Mouse (Mus musculus) midbrain, embryonic 14.5 days (tissue): Measurements from ENCODE around the gene Prss42. TPM values are rescaled to one million over a fixed set of nuclear protein-coding genes. Genes with fewer than 3 reads are reported as not detected.

ENCODE experiments used
- ATAC-seq: fragments of 200-750 bp; cut with Nextera tagmentation; 2 replicates; pipeline ENCODE4 v1.8.0; 2017; ENCODE audit warnings: moderate number of reproducible peaks, moderate library complexity; ENCODE audit not compliant: low FRiP score, low TSS enrichment
- DNase-seq: peaks from one replicate; pipeline ENCODE4 v3.0.0-alpha.2; 2015
- H3K27ac ChIP-seq: fragments of 300-500 bp; sonication (generic); replicated peaks from 2 replicates; pipeline ENCODE4 v1.5.1; 2014; ENCODE audit warnings: mild to moderate bottlenecking, low read depth, low read length, moderate library complexity
- H3K27me3 ChIP-seq: fragments of 300-500 bp; sonication (generic); 2 replicates; pipeline ENCODE4 v1.6.1; 2014; ENCODE audit warnings: low read length, control low read depth, mixed read lengths; ENCODE audit not compliant: control insufficient read depth, insufficient read depth
- H3K36me3 ChIP-seq: fragments of 300-500 bp; sonication (generic); 2 replicates; pipeline ENCODE4 v1.6.1; 2014; ENCODE audit warnings: low read length, control low read depth; ENCODE audit not compliant: control insufficient read depth, insufficient read depth
- H3K4me1 ChIP-seq: fragments of 300-500 bp; sonication (generic); 2 replicates; pipeline ENCODE4 v1.6.1; 2014; ENCODE audit warnings: mild to moderate bottlenecking, antibody characterized with exemption, low read length, control low read depth; ENCODE audit not compliant: control insufficient read depth, insufficient read depth
- H3K4me2 ChIP-seq: fragments of 300-500 bp; sonication (generic); 2 replicates; pipeline ENCODE4 v1.6.1; 2014; ENCODE audit warnings: mild to moderate bottlenecking, low read length, moderate library complexity
- H3K4me3 ChIP-seq: fragments of 300-500 bp; sonication (generic); replicated peaks from 2 replicates; pipeline ENCODE4 v1.5.1; 2014; ENCODE audit warnings: low read depth, low read length
- H3K9ac ChIP-seq: fragments of 300-500 bp; sonication (generic); replicated peaks from 2 replicates; pipeline ENCODE4 v1.6.1; 2014; ENCODE audit warnings: mild to moderate bottlenecking, low read length, moderate library complexity
- H3K9me3 ChIP-seq: fragments of 300-500 bp; sonication (generic); 2 replicates; pipeline ENCODE4 v1.6.1; 2016; ENCODE audit warnings: low read length, control low read depth, mixed read lengths; ENCODE audit not compliant: control insufficient read depth
- WGBS: fragments of 180-500 bp; shearing (Covaris S2); extraction: QIAGEN DNeasy Blood & Tissue Kit; methylation state at CpG from one replicate; pipeline ENCODE4 v1.1.7; 2014; 5-methylcytosine and 5-hydroxymethylcytosine counted together
- polyA plus RNA-seq: library from polyadenylated mRNA; unstranded; fragments of >200 nt; fragmentation: Nextera tagmentation; extraction: Ambion mirVana; gene quantifications from 2 replicates; pipeline ENCODE4 v1.2.1, GENCODE M21; 2014

Prss42 gene
- not detected in 2 replicates for polyA plus RNA-seq

- WGBS = 92% methylated on average over 14 of the region's 14 CpGs
- no peak for ATAC-seq
- Histone ChIP-seq H3K9ac (no peak within 1 kb of the TSS), H3K4me3 (no peak within 1 kb of the TSS), H3K27me3 (no peaks in the 10 kb centered on the region), H3K4me2 (no peak within 1 kb of the TSS), H3K27ac (no peak within 1 kb of the TSS), H3K9me3 (no peaks in the 10 kb centered on the region), H3K36me3 (no peaks in the 10 kb centered on the region), H3K4me1 (no peaks in the 10 kb centered on the region)
- DNase-seq = no peak
Measured at GRCm38 (mm10) chr9:110797866-110798265, at the start of gene Prss42. TSS of gene Prss42 (plus strand) at chr9:110798166.

DNA sequence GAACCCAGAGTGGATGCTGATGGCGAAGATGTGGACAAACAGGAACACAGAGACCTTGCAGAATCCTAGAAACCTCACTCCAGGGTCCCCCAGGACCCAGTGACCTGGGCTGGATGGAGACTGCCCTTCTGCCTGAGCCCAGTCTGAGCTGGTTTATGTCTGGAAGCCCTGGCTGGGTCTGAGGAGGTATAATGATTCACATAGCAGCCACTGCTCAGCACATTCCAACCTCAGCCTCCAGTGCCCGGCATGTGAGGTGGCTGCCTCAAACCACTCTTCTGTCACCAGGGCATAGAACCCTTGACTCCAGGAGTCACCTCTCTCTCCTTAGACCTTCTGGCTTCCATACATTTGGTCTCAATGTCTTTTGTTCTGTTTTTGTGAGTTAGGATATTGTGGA lies 49.5 kb upstream of the Prss42 start:
- Histone ChIP-seq H3K36me3 (no peaks in the 10 kb centered on the region), H3K4me2 (no peak overlapping the region), H3K4me3 (no peak overlapping the region), H3K9me3 (no peaks in the 10 kb centered on the region), H3K27me3 (peaks cover 10% of the 10 kb centered on the region; the same call in 1 of the 2 replicates), H3K9ac (no peak overlapping the region), H3K27ac (no peak overlapping the region), H3K4me1 (no peaks in the 10 kb centered on the region)
- 74% methylated on average over 2 of the region's 2 CpGs for WGBS
- ATAC-seq (no peak), DNase-seq (no peak)

DNA sequence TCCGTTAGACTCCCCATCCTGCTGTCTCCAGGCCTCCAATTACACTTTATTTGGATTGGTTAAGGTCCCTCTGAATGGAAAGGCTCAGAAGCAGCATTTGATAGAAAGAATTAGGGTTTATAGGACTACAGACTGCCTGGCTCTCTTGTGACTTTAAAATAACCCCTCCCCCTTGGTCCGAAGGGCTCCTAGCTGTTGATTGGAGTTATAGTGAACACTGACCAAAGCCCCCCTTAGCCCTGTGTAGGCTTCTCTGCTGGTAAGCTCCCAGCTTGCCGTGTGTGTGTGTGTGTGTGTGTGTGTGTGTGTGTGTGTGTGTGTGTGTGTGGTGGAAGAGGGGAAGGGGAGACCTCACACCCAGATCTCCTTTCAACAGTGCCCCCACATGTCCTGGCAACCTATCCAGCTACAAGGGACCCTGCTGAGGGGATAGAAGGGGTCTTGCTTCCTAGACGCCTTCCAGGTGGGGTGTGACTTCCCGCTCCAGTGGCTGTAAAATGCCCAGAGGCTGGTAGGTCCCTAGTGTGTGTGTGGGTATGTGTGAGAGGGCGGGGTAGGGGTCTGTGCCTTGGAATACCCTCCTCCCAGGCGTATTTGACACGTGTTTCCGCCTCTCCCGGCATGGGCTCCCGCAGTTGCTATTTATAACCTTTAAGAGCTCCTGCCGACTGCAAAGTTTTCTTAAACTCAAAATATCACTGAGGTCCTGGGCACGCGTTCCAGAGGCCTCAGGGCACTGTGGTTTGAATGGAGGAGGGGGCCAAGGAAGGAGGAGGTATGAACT lies 47.4 kb upstream of the Prss42 start:
- Histone ChIP-seq H3K9me3 (no peaks in the 10 kb centered on the region), H3K9ac (no peak overlapping the region), H3K4me1 (no peaks in the 10 kb centered on the region), H3K4me2 (no peak overlapping the region), H3K27me3 (no peaks in the 10 kb centered on the region), H3K36me3 (no peaks in the 10 kb centered on the region), H3K27ac (no peak overlapping the region), H3K4me3 (no peak overlapping the region)
- WGBS = 58% methylated on average over 14 of the region's 14 CpGs
- DNase-seq = no peak
- no peak for ATAC-seq

- WGBS = 90% methylated on average over 5 of the region's 5 CpGs
- ATAC-seq = no peak
- no peak overlapping the region for H3K4me2 ChIP-seq
- H3K4me1 ChIP-seq = no peaks in the 10 kb centered on the region
- H3K9ac ChIP-seq = no peak overlapping the region
- DNase-seq = no peak
- H3K27me3 ChIP-seq = no peaks in the 10 kb centered on the region
- H3K4me3 ChIP-seq = no peak overlapping the region
- no peaks in the 10 kb centered on the region for H3K9me3 ChIP-seq
- no peak overlapping the region for H3K27ac ChIP-seq
- no peaks in the 10 kb centered on the region for H3K36me3 ChIP-seq
Measured at GRCm38 (mm10) chr9:110751412-110751811, 46.6 kb upstream of the Prss42 start.

DNA sequence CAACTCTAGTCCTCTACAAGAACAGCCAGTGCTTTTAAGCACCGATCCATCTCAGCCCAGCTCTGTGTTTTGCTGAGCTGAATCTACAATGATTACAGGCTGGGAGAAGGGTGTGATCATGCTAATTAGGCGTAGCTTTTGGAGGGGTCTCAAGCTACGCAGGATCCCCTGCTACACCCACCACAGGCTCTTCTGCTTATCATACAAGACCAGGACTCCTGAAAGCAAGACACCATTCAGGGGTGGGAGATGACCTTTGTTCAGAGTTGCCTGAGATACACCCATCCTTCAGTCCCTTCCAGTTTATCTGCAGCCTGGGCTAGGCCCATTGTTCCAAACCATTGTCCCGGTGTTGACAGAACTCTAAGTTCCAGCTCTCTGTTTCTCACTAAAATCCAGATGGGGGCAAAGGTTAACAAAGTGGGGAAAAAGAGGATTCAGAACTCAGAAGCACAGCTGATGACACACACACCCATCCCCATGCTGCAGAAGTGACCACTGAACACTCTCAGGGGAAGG lies 45.0 kb upstream of the Prss42 start:
- H3K36me3 ChIP-seq = no peaks in the 10 kb centered on the region
- no peaks in the 10 kb centered on the region for H3K27me3 ChIP-seq
- no peaks in the 10 kb centered on the region for H3K4me1 ChIP-seq
- no peak overlapping the region for H3K9ac ChIP-seq
- DNase-seq (no peak), ATAC-seq (no peak)
- H3K4me3 ChIP-seq = no peak overlapping the region
- no peak overlapping the region for H3K27ac ChIP-seq
- no peak overlapping the region for H3K4me2 ChIP-seq
- H3K9me3 ChIP-seq = no peaks in the 10 kb centered on the region
- WGBS = 66% methylated on average over 4 of the region's 4 CpGs

GRCm38 (mm10) chr9:110753773-110754172 lies 44.2 kb upstream of the Prss42 start:
- ATAC-seq (no peak), DNase-seq (no peak)
- H3K9ac ChIP-seq = no peak overlapping the region
- no peaks in the 10 kb centered on the region for H3K4me1 ChIP-seq
- H3K36me3 ChIP-seq = no peaks in the 10 kb centered on the region
- no peaks in the 10 kb centered on the region for H3K27me3 ChIP-seq
- H3K27ac ChIP-seq = no peak overlapping the region
- 85% methylated on average over 4 of the region's 4 CpGs for WGBS
- no peak overlapping the region for H3K4me3 ChIP-seq
- H3K9me3 ChIP-seq = no peaks in the 10 kb centered on the region
- H3K4me2 ChIP-seq = no peak overlapping the region

DNA sequence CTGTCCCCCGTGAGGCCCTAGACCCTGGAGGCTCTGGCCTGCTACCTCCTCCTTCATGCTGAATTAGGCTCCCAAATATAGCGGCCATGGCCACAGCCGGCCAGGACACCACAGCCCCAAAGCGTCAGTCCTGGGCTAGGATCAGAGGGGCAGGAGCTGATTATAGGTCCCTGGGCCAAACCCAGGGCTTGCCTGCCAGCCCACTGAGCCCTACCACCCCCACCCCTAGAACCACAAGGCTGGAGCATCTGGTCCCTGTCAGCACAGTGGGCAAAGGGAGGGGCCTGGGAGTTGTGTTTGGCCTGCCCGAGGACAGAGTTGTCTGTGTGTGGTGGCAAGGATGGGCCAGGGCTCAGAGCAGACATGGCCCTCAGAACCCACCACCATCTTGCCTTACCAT lies 40.1 kb upstream of the Prss42 start:
- H3K36me3 ChIP-seq = no peaks in the 10 kb centered on the region
- no peaks in the 10 kb centered on the region for H3K4me1 ChIP-seq
- no peak overlapping the region for H3K9ac ChIP-seq
- no peak for DNase-seq
- H3K27me3 ChIP-seq = no peaks in the 10 kb centered on the region
- WGBS = 84% methylated on average over 5 of the region's 5 CpGs
- no peaks in the 10 kb centered on the region for H3K9me3 ChIP-seq
- H3K4me3 ChIP-seq = no peak overlapping the region
- no peak overlapping the region for H3K4me2 ChIP-seq
- no peak overlapping the region for H3K27ac ChIP-seq
- ATAC-seq = no peak

DNA sequence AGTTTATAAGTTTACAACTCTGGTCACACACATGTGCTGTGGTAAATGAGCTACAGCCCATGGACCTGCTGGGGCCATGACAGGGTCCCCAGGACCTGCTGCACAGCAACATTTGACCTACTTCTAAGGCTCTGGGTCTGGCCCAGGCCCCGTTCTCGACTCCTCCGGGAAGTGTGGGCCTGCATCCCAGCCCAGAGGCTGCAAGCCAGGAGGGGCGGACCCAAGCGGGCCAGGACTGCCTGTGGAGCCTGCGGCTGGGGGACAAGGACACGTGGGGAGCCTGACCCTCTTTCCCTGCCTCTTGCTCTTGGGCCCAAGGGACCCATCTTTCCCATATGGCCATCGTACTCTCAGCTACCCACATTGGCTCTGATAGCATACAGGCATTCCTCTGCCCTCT lies 39.4 kb upstream of the Prss42 start:
- Histone ChIP-seq H3K4me2 (no peak overlapping the region), H3K27ac (no peak overlapping the region), H3K4me3 (no peak overlapping the region), H3K36me3 (no peaks in the 10 kb centered on the region), H3K27me3 (no peaks in the 10 kb centered on the region), H3K4me1 (no peaks in the 10 kb centered on the region), H3K9ac (no peak overlapping the region), H3K9me3 (no peaks in the 10 kb centered on the region)
- no peak for ATAC-seq
- WGBS = 73% methylated on average over 8 of the region's 8 CpGs
- DNase-seq = no peak

DNA sequence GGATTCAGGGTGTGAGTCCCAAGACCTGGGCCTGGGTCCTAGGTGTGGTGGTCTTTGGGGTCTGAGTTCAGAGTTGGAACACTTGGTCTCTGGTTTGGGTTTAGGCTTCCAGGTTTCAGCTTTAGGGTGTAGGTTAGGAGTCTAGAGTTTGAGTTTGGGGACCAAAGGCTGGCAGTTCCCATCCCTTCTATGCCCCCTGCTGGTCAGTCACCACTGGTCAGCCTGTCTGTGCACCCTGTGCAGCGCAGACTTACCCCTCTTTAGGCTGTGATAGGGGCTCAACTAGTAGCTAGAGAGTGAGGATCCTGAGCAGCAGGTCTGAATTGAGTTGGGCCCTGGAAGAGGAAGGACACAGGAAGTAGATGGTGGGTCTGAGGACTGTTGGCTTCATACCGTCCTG lies 38.7 kb upstream of the Prss42 start:
- peak; percentile 57 for DNase-seq
- WGBS = 64% methylated on average over 2 of the region's 2 CpGs
- H3K36me3 ChIP-seq = no peaks in the 10 kb centered on the region
- no peak overlapping the region for H3K4me2 ChIP-seq
- no peaks in the 10 kb centered on the region for H3K4me1 ChIP-seq
- no peak for ATAC-seq
- no peak overlapping the region for H3K9ac ChIP-seq
- H3K27me3 ChIP-seq = no peaks in the 10 kb centered on the region
- no peak overlapping the region for H3K4me3 ChIP-seq
- H3K27ac ChIP-seq = no peak overlapping the region
- no peaks in the 10 kb centered on the region for H3K9me3 ChIP-seq
